8 mouse cellular contexts compared by ENCODE assay signal in genomic region chr11:68623225-68623870, GRCm38 (mm10). TPM values are rescaled to one million over a fixed set of nuclear protein-coding genes. Genes with fewer than 3 reads are reported as not detected.
DNase-seq lines count a peak whose midpoint lies in the region; ATAC-seq and TF ChIP-seq lines count a peak whose summit lies in the region.

No protein-coding gene starts in this region.

- DNase-seq in adrenal gland, postnatal 14 days, result peak; percentile 45
- peak; percentile 33 to 68 for DNase-seq in heart, postnatal 14 days
- peak; percentile 26 for DNase-seq in layer of hippocampus, adult 9-10 months (ENCODE audit: low spot score)
- peak; percentile 97 for DNase-seq in lung, embryonic 14.5 days
- peak; percentile 36 for DNase-seq in retina, embryonic 14.5 days (ENCODE audit: low spot score)
- DNase-seq in MN1 (ENCODE audit: low spot score), result no peak

- H3K4me1 ChIP-seq in embryonic facial prominence, embryonic 15.5 days, result peaks cover 24% of the 10 kb centered on the region
- peaks cover 21% of the 10 kb centered on the region for H3K4me1 ChIP-seq in lung, embryonic 14.5 days (ENCODE audit: insufficient read depth)

- no peak for TF ChIP-seq CTCF in C2C12 (IDR thresholded peaks at IDR 0.05; ENCODE audit: control insufficient read depth, insufficient read depth, insufficient read length)
- no peak for TF ChIP-seq CTCF in lung, embryonic 14.5 days (IDR thresholded peaks at IDR 0.05; ENCODE audit: low read depth)

- no peak overlapping the region for H3K9ac ChIP-seq in embryonic facial prominence, embryonic 15.5 days
- no peak overlapping the region for H3K9ac ChIP-seq in lung, embryonic 14.5 days

- H3K36me3 ChIP-seq in C2C12 (ENCODE audit: control insufficient read depth, insufficient read depth), result no peaks in the 10 kb centered on the region
- no peaks in the 10 kb centered on the region for H3K36me3 ChIP-seq in embryonic facial prominence, embryonic 15.5 days
- no peaks in the 10 kb centered on the region for H3K36me3 ChIP-seq in lung, embryonic 14.5 days (ENCODE audit: insufficient read depth)

- no peaks in the 10 kb centered on the region for H3K9me3 ChIP-seq in embryonic facial prominence, embryonic 15.5 days (replicated peaks)
- H3K9me3 ChIP-seq in lung, embryonic 14.5 days (ENCODE audit: low read depth, low read length), result no peaks in the 10 kb centered on the region

- peak overlapping the region; percentile 56 for H3K4me2 ChIP-seq in embryonic facial prominence, embryonic 15.5 days (replicated peaks)
- H3K4me2 ChIP-seq in lung, embryonic 14.5 days, result peak overlapping the region; percentile 52

- no peaks in the 10 kb centered on the region for H3K27me3 ChIP-seq in C2C12 (ENCODE audit: control insufficient read depth, insufficient read depth, insufficient read length)
- no peaks in the 10 kb centered on the region for H3K27me3 ChIP-seq in embryonic facial prominence, embryonic 15.5 days
- no peaks in the 10 kb centered on the region for H3K27me3 ChIP-seq in lung, embryonic 14.5 days (ENCODE audit: insufficient read depth, low read length)

- H3K4me3 ChIP-seq in C2C12 (ENCODE audit: insufficient read depth, poor library complexity, severe bottlenecking), result no peak overlapping the region
- peak overlapping the region; percentile 35 for H3K4me3 ChIP-seq in embryonic facial prominence, embryonic 15.5 days (replicated peaks)
- H3K4me3 ChIP-seq in lung, embryonic 14.5 days (ENCODE audit: low read depth, low read length), result peak overlapping the region; percentile 19

- 2% methylated on average over 14 of the region's 14 CpGs for WGBS in embryonic facial prominence, embryonic 15.5 days
- WGBS in lung, embryonic 14.5 days, result 2% methylated on average over 14 of the region's 14 CpGs

- peak overlapping the region; percentile 58 for H3K27ac ChIP-seq in embryonic facial prominence, embryonic 15.5 days (replicated peaks)
- H3K27ac ChIP-seq in lung, embryonic 14.5 days (ENCODE audit: low read depth), result peak overlapping the region; percentile 94

- ATAC-seq in embryonic facial prominence, embryonic 15.5 days (ENCODE audit: insufficient number of reproducible peaks, low FRiP score, low TSS enrichment, low read depth), result peak; percentile 89
- ATAC-seq in lung, embryonic 14.5 days (ENCODE audit: insufficient read depth), result peak; percentile 98

- intact Hi-C loops in heart, postnatal 14 days (cut with DNase I), result no loop called here

- H3ac ChIP-seq in C2C12 (ENCODE audit: control insufficient read depth, insufficient read length, low read depth), result peak overlapping the region; percentile 25

- H3K79me3 ChIP-seq in C2C12 (ENCODE audit: low read depth), result no peaks in the 10 kb centered on the region

- no peaks in the 10 kb centered on the region for H3K79me2 ChIP-seq in C2C12 (ENCODE audit: control insufficient read depth, insufficient read depth)

TF ChIP-seq in C2C12, 6 proteins besides CTCF, POLR2A, EP300 and RAD21:
- no peak for TF ChIP-seq MAX (IDR thresholded peaks at IDR 0.05)
- peak; percentile 53 for TF ChIP-seq CEBPB (IDR thresholded peaks at IDR 0.05; ENCODE audit: low read depth)

RNA-seq across cellular contexts. Expression of gene Ccdc42, which starts 36.5 kb away (rescaled TPM):
- polyA plus RNA-seq in C2C12 (2012; fragmentation: generic; extraction: Trizol), result not detected
- total RNA-seq in adrenal gland, postnatal 14 days (2021), result not detected in 2 replicates
- polyA plus RNA-seq in embryonic facial prominence, embryonic 15.5 days (2015; fragmentation: Nextera tagmentation; extraction: Ambion mirVana), result 0.20 TPM in 1 of 2 replicates, not detected in the other
- total RNA-seq in heart, postnatal 14 days (2021), result not detected
- 0.70 and 1.2 TPM in 2 replicates for polyA plus RNA-seq in lung, embryonic 14.5 days (2014; fragmentation: Nextera tagmentation; extraction: Ambion mirVana)
